Mouse (Mus musculus): ENCODE measurements around the gene Cadm2. TPM values are rescaled to one million over a fixed set of nuclear protein-coding genes. Genes with fewer than 3 reads are reported as not detected.

Gene Cadm2
- polyA plus RNA-seq (2015; fragmentation: Nextera tagmentation; extraction: Ambion mirVana) = 3.2 and 3.4 TPM in 2 replicates

DNA sequence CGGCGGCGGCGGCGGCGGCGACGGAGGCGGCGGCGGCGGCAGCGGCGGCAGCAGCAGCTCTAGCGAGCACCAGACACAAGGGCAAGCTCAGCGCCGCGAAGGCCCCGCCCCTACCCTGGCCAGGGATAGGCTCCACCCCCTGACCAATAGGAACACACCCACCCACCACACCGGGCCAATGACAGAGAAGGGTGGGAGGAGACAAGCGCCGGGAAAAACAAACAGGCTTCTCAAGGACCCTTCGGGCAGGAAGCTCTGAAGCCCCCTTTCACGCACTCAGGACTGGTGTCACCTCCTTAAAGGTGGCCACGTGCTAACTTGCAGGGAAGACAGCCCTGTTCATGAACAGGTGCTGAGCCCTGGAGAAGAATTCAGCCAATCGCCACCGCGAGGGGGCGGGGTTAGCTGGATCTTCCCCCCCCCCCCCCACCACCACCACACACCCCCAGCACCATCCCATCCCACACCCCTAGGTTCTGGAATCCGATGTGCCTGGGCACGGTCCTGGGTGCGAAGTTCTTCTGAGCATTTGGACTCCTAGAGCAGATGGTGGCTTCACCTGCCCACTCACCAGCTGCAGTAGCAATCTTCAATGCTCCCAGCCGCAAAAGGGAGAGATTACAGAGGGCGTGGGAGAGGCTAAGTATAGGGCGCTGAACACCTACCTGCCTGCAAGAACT lies at the start of gene Cadm2:
Gene Cadm2 (minus strand): TSS at position 83 of the 680 bp plus-strand sequence.
- Histone ChIP-seq H3K27me3 (peaks cover 31% of the 10 kb centered on the region), H3K9ac (peak within 1 kb of the TSS; percentile 72), H3K4me2 (replicated peaks) (peak within 1 kb of the TSS; percentile 91), H3K4me1 (no peaks in the 10 kb centered on the region), H3K9me3 (0 out of 2 replicates have a peak, but pooled peaks cover 8% of the 10 kb centered on the region), H3K4me3 (peak within 1 kb of the TSS; percentile 74), H3K27ac (no peak within 1 kb of the TSS), H3K36me3 (no peaks in the 10 kb centered on the region)
- under 1% methylated on average over 17 of the region's 35 CpGs for WGBS
- peak; percentile 99 for ATAC-seq (ENCODE audit: low FRiP score, low read depth)

DNA sequence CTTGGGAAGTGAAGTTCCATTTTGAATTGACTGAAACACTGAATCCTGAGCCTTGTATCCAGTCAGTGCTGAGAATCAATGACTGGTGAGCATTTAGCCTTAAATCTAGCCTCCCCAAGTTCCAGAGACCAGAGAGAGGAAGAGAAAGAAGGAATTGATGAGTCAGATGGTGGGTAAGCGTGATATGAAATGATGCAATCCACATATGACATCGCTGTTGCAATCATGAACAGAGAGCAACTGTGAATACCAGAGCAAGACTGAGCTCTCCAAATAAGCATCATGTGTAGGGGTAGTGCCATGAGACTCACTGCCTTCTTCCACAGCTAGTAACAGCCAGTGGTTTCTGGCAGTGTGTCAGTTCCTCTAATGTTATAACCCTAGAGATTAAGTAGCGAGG lies 26.2 kb upstream of the Cadm2 start:
- H3K27me3 ChIP-seq = no peaks in the 10 kb centered on the region
- ATAC-seq (ENCODE audit: low FRiP score, low read depth) = no peak
- no peak overlapping the region for H3K9ac ChIP-seq
- H3K36me3 ChIP-seq = no peaks in the 10 kb centered on the region
- no peaks in the 10 kb centered on the region for H3K9me3 ChIP-seq
- no peak overlapping the region for H3K4me2 ChIP-seq (replicated peaks)
- H3K27ac ChIP-seq = no peak overlapping the region
- WGBS = 98% methylated on average over 3 of the region's 3 CpGs
- no peak overlapping the region for H3K4me3 ChIP-seq
- no peaks in the 10 kb centered on the region for H3K4me1 ChIP-seq

DNA sequence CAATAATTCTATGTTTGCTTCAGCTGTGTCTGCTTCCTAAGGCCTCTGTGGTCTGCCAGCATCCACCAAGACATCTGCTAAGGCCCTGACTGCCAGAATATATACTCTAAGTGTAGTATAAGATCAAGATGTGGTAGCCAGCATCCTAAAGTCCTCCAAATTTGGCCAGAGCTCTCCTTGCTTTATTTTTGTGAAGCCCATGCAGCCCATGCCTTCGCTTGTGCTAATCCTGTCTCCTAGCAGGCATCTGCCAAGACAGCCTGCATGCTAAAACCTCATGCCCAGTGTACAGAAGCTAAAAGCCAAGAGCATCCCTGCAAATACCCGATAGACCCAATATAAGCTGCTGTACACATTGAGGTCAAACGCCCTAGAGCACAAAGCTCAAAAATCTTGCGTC lies 22.9 kb upstream of the Cadm2 start:
- Histone ChIP-seq H3K9me3 (no peaks in the 10 kb centered on the region), H3K36me3 (no peaks in the 10 kb centered on the region), H3K27ac (no peak overlapping the region), H3K4me2 (replicated peaks) (no peak overlapping the region), H3K27me3 (no peaks in the 10 kb centered on the region), H3K4me3 (no peak overlapping the region), H3K9ac (no peak overlapping the region), H3K4me1 (no peaks in the 10 kb centered on the region)
- ATAC-seq (ENCODE audit: low FRiP score, low read depth) = no peak
- 87% methylated on average over 4 of the region's 4 CpGs for whole genome bisulfite sequencing

DNA sequence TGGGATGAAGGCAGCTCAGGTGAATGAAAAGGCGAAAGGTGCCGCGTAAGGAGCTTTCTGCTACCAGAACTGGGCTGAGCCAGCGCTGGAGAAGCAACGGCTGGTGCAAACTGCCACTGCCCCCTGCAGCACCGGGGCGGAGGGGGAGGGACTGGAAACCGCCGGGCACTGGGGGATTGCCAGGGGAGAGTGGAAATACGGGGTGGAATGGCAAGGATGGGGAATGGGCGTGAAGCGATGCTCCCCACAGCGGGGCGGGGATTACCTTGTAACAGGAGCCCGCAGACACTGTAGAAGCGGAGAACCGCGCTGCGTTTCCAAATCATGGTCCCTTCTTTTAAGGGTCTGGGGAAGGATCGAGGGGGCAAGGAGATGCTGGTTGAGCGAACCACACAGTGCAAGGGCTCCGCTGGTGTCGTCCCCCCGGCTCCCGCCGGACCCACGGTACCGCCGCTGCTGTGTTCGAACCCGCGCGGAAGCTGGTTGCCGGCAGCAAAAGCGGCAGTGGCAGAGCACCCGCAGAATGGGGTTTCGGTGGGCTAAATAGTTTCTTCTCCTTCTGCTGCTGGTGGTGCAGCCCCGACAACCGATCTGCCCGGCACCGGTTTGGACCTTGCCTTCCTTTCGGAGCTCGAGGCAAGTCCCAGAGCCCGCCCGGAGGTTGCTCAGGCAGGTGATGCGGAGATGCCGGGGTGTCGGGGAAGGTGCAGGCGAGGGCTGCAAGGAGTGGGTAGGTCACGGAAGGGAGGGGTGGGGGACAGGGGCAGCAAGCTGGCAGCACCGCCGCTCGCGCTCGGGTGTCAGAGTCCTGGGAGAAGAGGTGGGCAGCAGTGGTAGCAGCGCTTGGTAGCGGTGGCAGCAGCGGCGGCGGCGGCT lies 564 bp downstream of the Cadm2 start:
- no peaks in the 10 kb centered on the region for H3K36me3 ChIP-seq
- H3K27ac ChIP-seq = no peak overlapping the region
- H3K4me1 ChIP-seq = no peaks in the 10 kb centered on the region
- peak overlapping the region; percentile 91 for H3K4me2 ChIP-seq (replicated peaks)
- peaks cover 31% of the 10 kb centered on the region for H3K27me3 ChIP-seq
- 0 out of 2 replicates have a peak, but pooled peaks cover 8% of the 10 kb centered on the region for H3K9me3 ChIP-seq
- peak overlapping the region; percentile 72 for H3K9ac ChIP-seq
- WGBS = under 1% methylated on average over 61 of the region's 61 CpGs
- peak overlapping the region; percentile 74 for H3K4me3 ChIP-seq
- ATAC-seq (ENCODE audit: low FRiP score, low read depth) = peak; percentile 62

DNA sequence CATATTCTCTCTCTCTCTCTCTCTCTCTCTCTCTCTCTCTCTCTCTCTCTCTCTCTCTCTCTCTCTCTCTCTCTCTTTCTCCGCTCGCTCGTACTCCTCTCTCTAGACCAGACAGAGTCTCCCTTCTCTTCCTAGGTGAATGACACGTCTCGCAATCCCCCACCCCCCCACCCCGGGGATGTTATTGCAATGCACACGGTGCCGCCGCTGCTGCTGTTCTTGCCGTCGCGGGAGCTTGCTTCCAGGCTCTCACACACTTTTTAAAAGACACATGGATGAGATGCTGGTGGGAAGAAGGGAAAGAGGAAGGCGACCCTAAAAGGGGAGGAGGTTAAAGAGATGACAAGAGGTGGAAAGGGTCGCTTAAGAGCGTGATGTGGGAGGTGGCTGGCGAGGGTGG lies 1.3 kb downstream of the Cadm2 start:
- H3K27ac ChIP-seq = no peak overlapping the region
- H3K36me3 ChIP-seq = no peaks in the 10 kb centered on the region
- H3K9ac ChIP-seq = peak overlapping the region; percentile 72
- peak overlapping the region; percentile 74 for H3K4me3 ChIP-seq
- no peak for ATAC-seq (ENCODE audit: low FRiP score, low read depth)
- under 1% methylated on average over 16 of the region's 16 CpGs for WGBS
- peak overlapping the region; percentile 91 for H3K4me2 ChIP-seq (replicated peaks)
- H3K4me1 ChIP-seq = no peaks in the 10 kb centered on the region
- peaks cover 31% of the 10 kb centered on the region for H3K27me3 ChIP-seq
- 0 out of 2 replicates have a peak, but pooled peaks cover 8% of the 10 kb centered on the region for H3K9me3 ChIP-seq

DNA sequence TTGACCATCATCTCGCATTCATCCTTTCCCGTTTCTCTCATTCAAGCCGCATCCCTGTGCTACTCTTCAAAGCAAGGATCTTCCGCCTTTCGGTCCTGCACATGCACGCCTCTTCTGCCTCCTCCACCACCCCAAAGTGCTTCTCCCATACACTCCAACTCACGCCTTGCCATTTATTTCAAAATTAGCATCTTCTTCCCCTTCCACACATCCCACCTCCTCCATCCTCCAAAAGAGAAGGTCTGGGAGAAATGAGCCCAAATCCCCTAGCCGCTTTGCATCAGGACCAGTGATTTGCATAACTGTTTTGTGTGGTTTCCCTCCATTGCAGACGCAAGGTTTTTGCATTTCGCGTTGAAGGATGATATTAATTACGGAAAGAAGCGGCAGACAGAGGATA lies 1.9 kb downstream of the Cadm2 start:
- Histone ChIP-seq H3K27me3 (peaks cover 31% of the 10 kb centered on the region), H3K9me3 (0 out of 2 replicates have a peak, but pooled peaks cover 8% of the 10 kb centered on the region), H3K9ac (no peak overlapping the region), H3K36me3 (no peaks in the 10 kb centered on the region), H3K27ac (no peak overlapping the region), H3K4me2 (replicated peaks) (peak overlapping the region; percentile 91), H3K4me1 (no peaks in the 10 kb centered on the region), H3K4me3 (peak overlapping the region; percentile 74)
- no peak for ATAC-seq (ENCODE audit: low FRiP score, low read depth)
- 10% methylated on average over 13 of the region's 13 CpGs for WGBS

DNA sequence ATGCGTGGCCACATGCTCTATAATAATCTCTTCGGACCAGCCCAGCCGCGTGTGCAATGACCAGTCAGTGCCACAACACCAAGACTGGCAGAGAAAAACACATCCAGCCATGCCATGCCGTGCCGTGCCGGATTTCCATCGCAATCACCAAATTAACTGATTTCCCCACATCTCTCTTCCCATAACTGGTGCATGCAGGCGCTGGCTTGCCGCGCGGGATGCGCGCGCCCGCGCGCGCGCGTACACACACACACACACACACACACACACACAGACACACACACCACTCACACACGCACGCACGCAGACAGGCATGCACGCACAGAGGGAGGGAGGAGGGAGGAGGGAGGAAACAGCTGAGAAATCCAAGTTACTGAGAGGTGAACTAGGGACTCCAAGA lies 2.9 kb downstream of the Cadm2 start:
- H3K9me3 ChIP-seq = 0 out of 2 replicates have a peak, but pooled peaks cover 8% of the 10 kb centered on the region
- H3K27ac ChIP-seq = no peak overlapping the region
- peak overlapping the region; percentile 42 for H3K4me3 ChIP-seq
- 2% methylated on average over 25 of the region's 25 CpGs for WGBS
- no peaks in the 10 kb centered on the region for H3K4me1 ChIP-seq
- ATAC-seq (ENCODE audit: low FRiP score, low read depth) = no peak
- peaks cover 31% of the 10 kb centered on the region for H3K27me3 ChIP-seq
- H3K9ac ChIP-seq = no peak overlapping the region
- no peaks in the 10 kb centered on the region for H3K36me3 ChIP-seq
- peak overlapping the region; percentile 69 for H3K4me2 ChIP-seq (replicated peaks)

DNA sequence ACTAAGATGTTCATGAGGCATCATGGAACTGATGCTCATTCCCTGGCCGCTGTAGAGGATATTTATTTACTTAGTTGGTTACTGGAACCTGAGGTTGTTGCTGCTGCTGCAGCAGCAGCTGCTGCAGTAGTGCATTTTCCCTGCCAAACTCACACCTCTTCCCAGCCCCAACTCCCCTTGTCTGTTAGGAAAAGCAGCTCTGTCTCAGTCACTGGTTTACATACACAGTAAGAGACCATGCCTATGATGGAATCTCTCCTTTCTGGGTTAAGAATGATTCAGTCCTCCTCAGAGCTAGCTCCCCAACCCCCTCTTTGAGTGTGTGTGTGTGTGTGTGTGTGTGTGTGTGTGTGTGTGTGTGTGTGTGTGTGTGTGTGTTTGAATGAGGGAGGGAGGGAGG lies 3.5 kb downstream of the Cadm2 start:
- H3K36me3 ChIP-seq = no peaks in the 10 kb centered on the region
- H3K9me3 ChIP-seq = 0 out of 2 replicates have a peak, but pooled peaks cover 8% of the 10 kb centered on the region
- no peak overlapping the region for H3K9ac ChIP-seq
- no peak overlapping the region for H3K27ac ChIP-seq
- H3K4me1 ChIP-seq = no peaks in the 10 kb centered on the region
- no peak overlapping the region for H3K4me3 ChIP-seq
- no peak overlapping the region for H3K4me2 ChIP-seq (replicated peaks)
- ATAC-seq (ENCODE audit: low FRiP score, low read depth) = no peak
- peaks cover 27% of the 10 kb centered on the region for H3K27me3 ChIP-seq
- WGBS = 25% methylated on average over 1 of the region's 1 CpGs

DNA sequence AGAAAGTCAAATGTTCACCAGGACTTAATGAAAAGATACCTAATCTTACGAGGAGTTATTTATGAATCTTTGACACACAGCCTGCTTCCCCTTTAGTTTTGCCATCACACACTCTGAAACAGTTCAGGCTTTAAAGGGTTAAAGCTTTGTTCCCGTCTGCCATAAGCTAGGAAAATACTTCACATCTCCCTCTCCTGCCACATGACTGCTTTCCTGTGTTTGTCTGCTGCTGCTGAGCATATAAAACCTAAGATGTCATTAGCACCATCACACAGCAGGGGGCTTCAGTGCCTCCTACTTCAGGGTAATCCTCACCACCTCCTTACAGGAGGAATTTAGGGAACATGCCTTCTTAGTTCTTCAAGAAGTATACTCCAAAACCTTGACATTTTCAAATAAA lies 6.8 kb downstream of the Cadm2 start:
- H3K36me3 ChIP-seq = no peaks in the 10 kb centered on the region
- peak; percentile 44; the same call in 1 of the 2 replicates for ATAC-seq (ENCODE audit: low FRiP score, low read depth)
- peaks cover 7% of the 10 kb centered on the region; the same call in 1 of the 2 replicates for H3K4me1 ChIP-seq
- H3K27ac ChIP-seq = no peak overlapping the region
- H3K4me2 ChIP-seq (replicated peaks) = no peak overlapping the region
- WGBS = 27% methylated on average over 2 of the region's 2 CpGs
- peaks cover 21% of the 10 kb centered on the region for H3K27me3 ChIP-seq
- H3K9me3 ChIP-seq = 0 out of 2 replicates have a peak, but pooled peaks cover 7% of the 10 kb centered on the region
- no peak overlapping the region for H3K9ac ChIP-seq
- no peak overlapping the region for H3K4me3 ChIP-seq

DNA sequence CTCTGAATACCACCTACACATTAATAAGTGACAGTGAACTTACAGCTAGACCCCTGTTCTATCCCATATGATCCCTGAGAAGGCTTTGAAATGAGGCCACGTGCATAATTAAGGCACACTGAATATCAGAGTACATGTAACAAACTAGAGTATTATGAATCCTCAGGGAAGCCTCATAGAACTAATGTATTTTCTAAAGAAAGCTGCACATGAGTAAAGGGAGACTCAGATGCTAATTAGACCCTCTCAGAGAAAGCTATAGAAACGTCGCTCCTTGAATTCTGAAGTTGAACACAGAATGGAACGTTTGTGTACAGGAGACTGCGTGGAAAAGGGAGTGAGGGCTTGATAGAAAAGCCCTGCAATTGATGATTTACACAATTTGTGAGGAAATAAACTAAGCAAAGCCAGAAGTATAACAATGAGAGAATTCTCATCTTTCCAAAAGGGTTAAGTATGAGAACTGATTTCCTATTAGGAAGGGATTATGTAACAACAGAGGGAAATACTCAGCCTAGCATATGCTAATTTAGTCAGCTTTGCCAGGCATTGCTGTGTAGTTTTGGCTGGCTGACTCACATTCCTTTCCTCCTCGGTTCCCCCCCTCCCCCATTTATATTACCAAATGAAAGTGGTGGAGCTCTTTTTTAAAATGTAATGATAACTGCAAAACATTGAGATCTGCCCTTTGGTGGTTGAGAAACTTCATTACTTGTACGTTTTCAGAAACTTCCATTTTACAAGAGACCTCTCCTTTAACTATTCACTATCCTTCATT lies 9.6 kb downstream of the Cadm2 start:
- no peak for ATAC-seq (ENCODE audit: low FRiP score, low read depth)
- peaks cover 7% of the 10 kb centered on the region; the same call in 1 of the 2 replicates for H3K4me1 ChIP-seq
- no peaks in the 10 kb centered on the region for H3K9me3 ChIP-seq
- H3K9ac ChIP-seq = no peak overlapping the region
- no peak overlapping the region for H3K4me3 ChIP-seq
- H3K36me3 ChIP-seq = no peaks in the 10 kb centered on the region
- H3K27me3 ChIP-seq = no peaks in the 10 kb centered on the region; the same call in 1 of the 2 replicates
- no peak overlapping the region for H3K4me2 ChIP-seq (replicated peaks)
- WGBS = 35% methylated on average over 7 of the region's 7 CpGs
- H3K27ac ChIP-seq = no peak overlapping the region

DNA sequence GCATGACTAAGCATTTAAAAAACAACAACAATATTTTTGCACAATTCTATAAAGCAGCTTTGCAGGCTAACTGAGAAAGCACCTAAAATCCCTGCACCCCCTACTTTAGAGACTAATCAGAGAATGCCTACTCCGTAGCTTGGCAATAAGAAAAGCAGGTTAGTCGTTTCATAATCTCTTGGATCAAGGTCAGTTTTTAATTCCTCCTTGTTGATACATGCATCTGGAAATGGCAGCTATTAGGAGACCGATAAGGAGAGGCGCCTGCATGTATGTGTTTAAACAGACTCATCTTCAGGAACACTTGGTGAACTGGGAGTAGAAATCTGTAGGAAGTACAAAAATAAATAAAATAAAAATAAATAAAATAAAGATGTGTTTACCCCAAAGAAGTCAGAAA lies 11.6 kb downstream of the Cadm2 start:
- WGBS = 75% methylated on average over 4 of the region's 4 CpGs
- no peak overlapping the region for H3K4me2 ChIP-seq (replicated peaks)
- no peaks in the 10 kb centered on the region for H3K36me3 ChIP-seq
- ATAC-seq (ENCODE audit: low FRiP score, low read depth) = no peak
- H3K27ac ChIP-seq = no peak overlapping the region
- peaks cover 7% of the 10 kb centered on the region; the same call in 1 of the 2 replicates for H3K4me1 ChIP-seq
- no peak overlapping the region for H3K4me3 ChIP-seq
- H3K9me3 ChIP-seq = no peaks in the 10 kb centered on the region
- H3K9ac ChIP-seq = no peak overlapping the region
- H3K27me3 ChIP-seq = no peaks in the 10 kb centered on the region
